Mouse (Mus musculus) forebrain, embryonic 14.5 days (tissue): ENCODE results near the gene Pbrm1. TPM values are rescaled to one million over a fixed set of nuclear protein-coding genes. Genes with fewer than 3 reads are reported as not detected.

Source experiments
- ATAC-seq: fragments of 200-750 bp; cut with Nextera tagmentation; 2 replicates; pipeline ENCODE4 v1.8.0; 2017; ENCODE audit warnings: mild to moderate bottlenecking, moderate library complexity
- DNase-seq: peaks from one replicate; pipeline ENCODE4 v3.0.0-alpha.2; 2015; ENCODE audit warnings: low spot score
- H3K27ac ChIP-seq: fragments of 300-500 bp; sonication (generic); 2 replicates; pipeline ENCODE4 v1.5.1; 2014; ENCODE audit warnings: low read depth, mild to moderate bottlenecking, control low read depth, low read length, moderate library complexity
- H3K27me3 ChIP-seq: fragments of 300-500 bp; sonication (generic); replicated peaks from 2 replicates; pipeline ENCODE4 v1.6.1; 2014; ENCODE audit warnings: low read length, control low read depth, mixed read lengths; ENCODE audit not compliant: control insufficient read depth, insufficient read depth
- H3K36me3 ChIP-seq: fragments of 300-500 bp; sonication (generic); 2 replicates; pipeline ENCODE4 v1.6.1; 2014; ENCODE audit warnings: low read length, control low read depth; ENCODE audit not compliant: control insufficient read depth, insufficient read depth
- H3K4me1 ChIP-seq: fragments of 300-500 bp; sonication (generic); 2 replicates; pipeline ENCODE4 v1.6.1; 2014; ENCODE audit warnings: antibody characterized with exemption, low read length, control low read depth; ENCODE audit not compliant: control insufficient read depth, insufficient read depth
- H3K4me2 ChIP-seq: fragments of 300-500 bp; sonication (generic); 2 replicates; pipeline ENCODE4 v1.6.1; 2014; ENCODE audit warnings: mild to moderate bottlenecking, control low read depth, low read length
- H3K4me3 ChIP-seq: fragments of 300-500 bp; sonication (generic); 2 replicates; pipeline ENCODE4 v1.5.1; 2014; ENCODE audit warnings: low read depth, low read length, control low read depth
- H3K9ac ChIP-seq: fragments of 300-500 bp; sonication (generic); 2 replicates; pipeline ENCODE4 v1.6.1; 2014; ENCODE audit warnings: mild to moderate bottlenecking, low read length, control low read depth, moderate library complexity
- H3K9me3 ChIP-seq: fragments of 300-500 bp; sonication (generic); replicated peaks from 2 replicates; pipeline ENCODE4 v1.6.1; 2016; ENCODE audit warnings: low read length, control low read depth, mixed read lengths; ENCODE audit not compliant: control insufficient read depth
- WGBS: fragments of 180-500 bp; shearing (Covaris S2); extraction: QIAGEN DNeasy Blood & Tissue Kit; methylation state at CpG from one replicate; pipeline ENCODE4 v1.1.7; 2014; 5-methylcytosine and 5-hydroxymethylcytosine counted together
- polyA plus RNA-seq: library from polyadenylated mRNA; unstranded; fragments of >200 nt; fragmentation: Nextera tagmentation; extraction: Ambion mirVana; gene quantifications from 2 replicates; pipeline ENCODE4 v1.2.1, GENCODE M21; 2014

Pbrm1 gene
- polyA plus RNA-seq, 1 experiment from 2014 or later = 103 TPM

- DNase-seq (no peak), ATAC-seq (no peak)
- Histone ChIP-seq H3K27me3 (no peaks in the 10 kb centered on the region), H3K36me3 (peaks cover 57% of the 10 kb centered on the region), H3K4me2 (no peak overlapping the region), H3K27ac (no peak overlapping the region), H3K4me3 (no peak overlapping the region), H3K9me3 (no peaks in the 10 kb centered on the region), H3K4me1 (peaks cover 6% of the 10 kb centered on the region), H3K9ac (no peak overlapping the region)
- 87% methylated on average over 5 of the region's 5 CpGs for WGBS
Observed at GRCm38 (mm10) chr14:31006779-31007178, 12.2 kb upstream of the Pbrm1 start.

GRCm38 (mm10) chr14:31011588-31011987 lies 7.3 kb upstream of the Pbrm1 start:
- 91% methylated on average over 3 of the region's 3 CpGs for WGBS

GRCm38 (mm10) chr14:31013928-31014327 lies 5.0 kb upstream of the Pbrm1 start:
- ATAC-seq = no peak
- no peak overlapping the region for H3K4me3 ChIP-seq
- H3K9me3 ChIP-seq = no peaks in the 10 kb centered on the region
- no peak for DNase-seq
- WGBS = 99% methylated on average over 2 of the region's 2 CpGs
- no peak overlapping the region for H3K4me2 ChIP-seq
- no peak overlapping the region for H3K9ac ChIP-seq
- peaks cover 10% of the 10 kb centered on the region for H3K4me1 ChIP-seq
- no peak overlapping the region for H3K27ac ChIP-seq
- H3K36me3 ChIP-seq = peaks cover 84% of the 10 kb centered on the region
- H3K27me3 ChIP-seq = no peaks in the 10 kb centered on the region

More at GRCm38 (mm10) chr14:31011588-31011987, 7.3 kb upstream of the Pbrm1 start:
- Histone ChIP-seq H3K4me1 (no peaks in the 10 kb centered on the region), H3K9me3 (no peaks in the 10 kb centered on the region), H3K4me3 (no peak overlapping the region), H3K27me3 (no peaks in the 10 kb centered on the region), H3K4me2 (no peak overlapping the region), H3K9ac (no peak overlapping the region), H3K36me3 (peaks cover 93% of the 10 kb centered on the region), H3K27ac (no peak overlapping the region)
- no peak for ATAC-seq
- no peak for DNase-seq

GRCm38 (mm10) chr14:31016063-31016462 lies 2.9 kb upstream of the Pbrm1 start:
- peaks cover 67% of the 10 kb centered on the region for H3K36me3 ChIP-seq
- 100% methylated on average over 1 of the region's 1 CpGs for WGBS
- H3K4me1 ChIP-seq = peaks cover 20% of the 10 kb centered on the region
- no peak overlapping the region for H3K9ac ChIP-seq
- no peak overlapping the region for H3K27ac ChIP-seq
- H3K4me3 ChIP-seq = no peak overlapping the region
- no peak overlapping the region for H3K4me2 ChIP-seq
- H3K27me3 ChIP-seq = no peaks in the 10 kb centered on the region
- DNase-seq (no peak), ATAC-seq (no peak)
- no peaks in the 10 kb centered on the region for H3K9me3 ChIP-seq

- WGBS = 0% methylated on average over 2 of the region's 2 CpGs
- Histone ChIP-seq H3K4me1 (peaks cover 20% of the 10 kb centered on the region), H3K9ac (peak overlapping the region; percentile 90), H3K4me3 (peak overlapping the region; percentile 73), H3K27ac (no peak overlapping the region), H3K27me3 (no peaks in the 10 kb centered on the region), H3K36me3 (peaks cover 58% of the 10 kb centered on the region), H3K4me2 (peak overlapping the region; percentile 82), H3K9me3 (no peaks in the 10 kb centered on the region)
- ATAC-seq (no peak; the same call in 1 of the 2 replicates), DNase-seq (peak; percentile 11)
Observed at GRCm38 (mm10) chr14:31017854-31018253, 1.1 kb upstream of the Pbrm1 start.

GRCm38 (mm10) chr14:31019331-31020205 lies 630 bp downstream of the Pbrm1 start:
- H3K27ac ChIP-seq = peak overlapping the region; percentile 99
- peak overlapping the region; percentile 73 for H3K4me3 ChIP-seq
- H3K9me3 ChIP-seq = no peaks in the 10 kb centered on the region
- peak; percentile 82 for DNase-seq
- peak overlapping the region; percentile 66 for H3K4me2 ChIP-seq
- peak overlapping the region; percentile 90 for H3K9ac ChIP-seq
- peaks cover 55% of the 10 kb centered on the region for H3K36me3 ChIP-seq
- no peaks in the 10 kb centered on the region for H3K27me3 ChIP-seq
- peaks cover 20% of the 10 kb centered on the region for H3K4me1 ChIP-seq
- WGBS = 7% methylated on average over 27 of the region's 56 CpGs
- peak; percentile 94 for ATAC-seq

- Histone ChIP-seq H3K9ac (no peak overlapping the region), H3K4me1 (peaks cover 15% of the 10 kb centered on the region), H3K27ac (no peak overlapping the region), H3K36me3 (peaks cover 53% of the 10 kb centered on the region), H3K4me3 (no peak overlapping the region), H3K4me2 (no peak overlapping the region), H3K27me3 (no peaks in the 10 kb centered on the region), H3K9me3 (no peaks in the 10 kb centered on the region)
- ATAC-seq (no peak), DNase-seq (no peak)
- WGBS = 50% methylated on average over 1 of the region's 1 CpGs
Observed at GRCm38 (mm10) chr14:31022579-31022978, 3.6 kb downstream of the Pbrm1 start.

GRCm38 (mm10) chr14:31025785-31026184 lies 6.8 kb downstream of the Pbrm1 start:
- Histone ChIP-seq H3K9me3 (no peaks in the 10 kb centered on the region), H3K4me3 (no peak overlapping the region), H3K36me3 (peaks cover 78% of the 10 kb centered on the region), H3K9ac (no peak overlapping the region), H3K27ac (no peak overlapping the region), H3K27me3 (no peaks in the 10 kb centered on the region), H3K4me1 (no peaks in the 10 kb centered on the region), H3K4me2 (no peak overlapping the region)
- no peak for ATAC-seq
- WGBS = 78% methylated on average over 3 of the region's 3 CpGs
- peak; percentile 10 for DNase-seq

GRCm38 (mm10) chr14:31045296-31045695 lies 26.4 kb downstream of the Pbrm1 start:
- H3K9ac ChIP-seq = no peak overlapping the region
- DNase-seq (no peak), ATAC-seq (no peak)
- peaks cover 69% of the 10 kb centered on the region for H3K36me3 ChIP-seq
- no peak overlapping the region for H3K4me2 ChIP-seq
- H3K27me3 ChIP-seq = no peaks in the 10 kb centered on the region
- no peaks in the 10 kb centered on the region for H3K4me1 ChIP-seq
- no peak overlapping the region for H3K4me3 ChIP-seq
- WGBS = 94% methylated on average over 5 of the region's 5 CpGs
- H3K27ac ChIP-seq = no peak overlapping the region
- H3K9me3 ChIP-seq = no peaks in the 10 kb centered on the region
